Mouse (Mus musculus) neutrophil, adult 5-6 weeks (primary cell): ENCODE measurements around the gene Endou. TPM values are rescaled to one million over a fixed set of nuclear protein-coding genes. Genes with fewer than 3 reads are reported as not detected.
A peak's percentile ranks its signal among the peaks of the same experiment; 100 is the strongest.

Source experiments
- ATAC-seq: fragments of 151-379, 151-347 bp; 2 replicates; pipeline ENCODE4 v1.8.0; 2017; ENCODE audit warnings: mild to moderate bottlenecking, moderate TSS enrichment; ENCODE audit not compliant: insufficient number of reproducible peaks, poor library complexity, low FRiP score, severe bottlenecking; ENCODE audit errors: extremely low read depth
- total RNA-seq: library from RNA; stranded (forward); fragments of 200-1000 nt; gene quantifications from 2 replicates; pipeline ENCODE4 v1.2.3, GENCODE M21; 2017

Gene Endou
- total RNA-seq = 2.9 and 3.7 TPM in 2 replicates

GRCm38 (mm10) chr15:97731111-97731510 lies at the start of gene Endou:
Gene Endou, minus strand, starts transcription at chr15:97731339.
- no peak for ATAC-seq

DNA sequence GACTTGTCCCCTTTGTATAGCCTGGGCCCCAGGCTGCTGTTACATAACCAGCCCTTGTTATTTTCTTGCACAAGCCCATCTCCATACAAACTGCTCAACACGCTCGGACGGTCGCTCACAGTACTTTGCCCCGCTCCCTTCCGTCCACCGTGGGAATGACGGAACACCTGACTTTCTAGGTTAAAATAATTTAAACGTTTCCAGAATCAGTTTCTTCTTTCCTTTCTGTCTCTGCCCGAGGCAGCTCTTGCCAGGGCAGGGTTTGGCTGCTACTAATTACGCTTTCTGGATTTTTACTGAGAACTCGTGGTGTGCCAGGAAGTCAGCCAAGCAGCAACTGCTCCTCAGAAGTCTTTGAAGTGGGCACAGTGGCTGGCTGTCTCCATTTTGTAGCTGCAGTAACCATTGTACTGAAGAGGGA lies 49.5 kb upstream of the Endou start:
- no peak for ATAC-seq

DNA sequence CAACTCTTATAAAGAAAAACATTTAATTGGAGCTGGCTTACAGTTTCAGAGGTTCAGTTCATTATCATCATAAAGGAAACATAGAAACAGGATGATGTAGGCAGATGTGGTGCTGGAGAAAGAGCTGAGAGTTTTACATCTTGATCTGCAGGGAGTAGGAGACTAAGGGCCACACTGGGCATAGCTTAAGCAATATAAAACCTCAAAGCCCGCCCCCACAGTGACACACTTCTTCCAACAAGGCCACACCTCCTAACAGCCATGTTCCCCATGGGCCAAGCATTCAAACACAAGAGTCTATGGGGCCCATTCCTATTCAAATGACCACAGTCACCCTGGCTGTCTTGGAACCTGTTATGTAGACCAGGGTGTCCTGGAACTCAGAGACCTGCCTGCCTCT lies 48.4 kb upstream of the Endou start:
- no peak for ATAC-seq

GRCm38 (mm10) chr15:97778311-97779098 lies 47.4 kb upstream of the Endou start, which contains the start of gene Slc48a1:
Gene Slc48a1, plus strand, starts transcription at chr15:97778520.
- ATAC-seq = no peak

- ATAC-seq = no peak
Observed at GRCm38 (mm10) chr15:97776919-97777318, 45.8 kb upstream of the Endou start.

DNA sequence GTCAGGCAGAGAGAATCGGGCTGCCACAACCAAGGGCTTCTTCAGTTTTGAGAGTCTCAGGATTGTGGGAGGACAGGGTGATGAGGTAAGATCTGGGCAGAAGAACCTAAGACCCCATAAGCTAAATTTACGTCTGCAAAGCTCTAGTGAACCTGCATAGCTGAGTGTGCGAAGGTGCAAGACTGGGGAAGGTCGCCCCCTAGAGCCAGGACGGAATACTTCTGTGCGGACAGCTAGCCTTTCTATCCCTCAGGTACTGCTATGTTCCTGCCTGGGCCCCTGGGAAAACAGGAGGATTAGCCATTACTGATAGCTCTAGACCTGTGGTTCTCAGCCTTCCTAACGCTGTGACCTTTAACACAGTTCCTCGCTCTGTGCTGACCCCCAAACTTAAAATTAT lies 45.4 kb upstream of the Endou start:
- ATAC-seq = peak; percentile 70

DNA sequence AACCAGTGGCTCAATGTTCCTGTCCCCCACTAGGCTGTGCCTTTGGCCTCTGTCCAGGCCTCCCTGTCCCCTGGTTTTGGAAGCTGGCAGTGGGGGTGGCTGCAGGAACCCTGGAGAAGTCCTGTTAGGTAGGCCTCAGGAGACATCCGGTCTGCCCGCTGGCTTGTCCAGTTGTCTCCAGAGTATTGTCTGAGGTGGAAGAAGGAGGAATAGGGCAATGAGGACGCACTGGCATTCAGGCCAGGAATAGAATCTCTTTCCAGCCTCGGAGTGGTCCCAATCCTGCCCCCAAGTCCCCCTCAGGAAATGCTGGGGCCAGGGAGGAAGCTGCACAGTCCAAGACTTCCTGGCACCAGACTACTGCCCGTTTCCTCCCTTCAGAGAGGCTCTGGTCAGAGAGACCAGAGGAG lies 42.8 kb upstream of the Endou start:
- no peak for ATAC-seq

DNA sequence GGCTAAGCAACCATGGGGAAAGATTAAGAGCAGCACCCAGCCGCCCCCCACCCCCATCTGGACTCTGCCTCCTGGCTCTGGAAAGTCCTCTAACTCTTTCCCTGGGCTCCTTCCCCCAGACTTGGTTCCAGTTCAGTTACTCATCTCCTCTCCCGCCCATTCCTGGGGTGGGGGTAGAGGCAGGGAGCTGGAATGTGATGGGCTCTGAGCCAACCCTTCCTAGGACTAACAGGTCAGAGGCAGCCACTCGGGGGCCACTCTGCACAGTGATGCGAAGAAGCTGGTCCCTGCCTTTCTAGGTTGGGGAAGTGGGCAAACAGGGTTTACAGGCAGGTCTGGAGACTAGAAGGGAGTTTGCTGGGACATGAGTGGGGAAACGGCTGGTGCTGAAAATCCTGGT lies 42.0 kb upstream of the Endou start:
- ATAC-seq = no peak

GRCm38 (mm10) chr15:97770280-97770679 lies 39.1 kb upstream of the Endou start:
- no peak for ATAC-seq

DNA sequence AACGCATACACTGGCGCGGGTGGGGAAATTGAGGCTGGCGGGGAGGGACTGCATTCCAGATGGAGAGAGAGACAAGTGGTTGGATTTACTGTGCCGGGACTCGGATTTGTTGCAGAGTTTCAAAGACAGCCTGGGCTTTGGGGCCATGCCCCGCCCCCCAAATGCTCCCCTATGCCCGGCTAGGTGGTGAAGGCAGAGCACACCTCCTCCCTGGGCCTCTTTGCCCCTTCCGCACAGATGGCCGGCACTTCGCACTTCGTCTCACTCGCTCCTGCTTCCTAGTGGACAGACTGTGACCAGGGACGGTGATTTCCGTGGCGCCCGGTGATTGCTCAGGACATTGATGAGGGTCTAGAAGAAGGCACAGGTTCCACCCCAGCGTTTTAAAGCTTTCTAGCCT lies 37.1 kb upstream of the Endou start:
- 0 out of 2 replicates have a peak, but pooled peaks have one; percentile 13 for ATAC-seq

DNA sequence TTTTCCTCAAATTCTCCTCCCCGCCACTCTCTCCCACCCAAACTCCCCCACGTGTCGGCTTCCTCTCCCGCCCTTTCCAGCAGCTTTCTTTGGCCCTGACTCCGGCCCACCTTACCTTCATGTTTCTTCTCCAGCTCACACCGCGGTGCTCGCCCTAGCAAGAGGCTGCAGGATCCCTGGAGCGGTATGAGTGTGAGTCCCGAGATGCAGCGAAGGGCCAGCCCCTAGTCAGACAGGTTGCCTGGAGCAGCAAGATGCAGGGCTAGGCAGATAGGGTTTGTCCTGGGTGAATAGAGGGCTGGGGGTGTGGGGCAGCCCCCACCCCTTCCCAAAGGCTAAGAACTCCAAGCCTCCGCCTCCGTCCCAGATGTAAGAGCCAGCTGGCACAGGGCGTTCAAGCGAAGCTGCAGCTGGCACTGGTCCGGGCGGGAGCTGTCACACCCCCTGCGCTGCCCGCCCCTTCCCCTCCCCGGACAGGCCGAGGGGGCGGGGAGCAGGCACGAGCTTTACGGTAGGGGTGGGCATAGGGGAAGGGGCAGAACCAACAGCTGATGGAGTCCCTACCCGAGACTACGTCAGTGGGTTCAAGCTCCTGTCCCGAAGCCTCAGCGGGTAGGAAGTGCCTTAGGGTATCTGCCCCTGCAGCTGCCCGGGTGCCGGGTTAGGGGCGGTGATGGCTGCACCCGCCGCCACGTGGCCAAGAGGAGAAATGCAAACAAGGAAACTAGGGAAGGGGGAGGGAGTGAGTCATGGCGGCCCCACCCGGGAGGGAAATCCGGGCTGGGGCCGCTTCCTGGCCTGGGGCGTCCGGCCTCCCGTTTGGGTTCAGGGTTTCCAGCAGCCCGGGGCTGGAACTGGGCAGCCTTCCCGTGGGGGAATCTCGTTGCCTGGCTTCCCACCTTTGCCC lies 36.4 kb upstream of the Endou start, which contains the start of gene Rapgef3:
Rapgef3 (minus strand) TSS at position 693 of the 907 bp plus-strand sequence.
- peak; percentile 85 for ATAC-seq

DNA sequence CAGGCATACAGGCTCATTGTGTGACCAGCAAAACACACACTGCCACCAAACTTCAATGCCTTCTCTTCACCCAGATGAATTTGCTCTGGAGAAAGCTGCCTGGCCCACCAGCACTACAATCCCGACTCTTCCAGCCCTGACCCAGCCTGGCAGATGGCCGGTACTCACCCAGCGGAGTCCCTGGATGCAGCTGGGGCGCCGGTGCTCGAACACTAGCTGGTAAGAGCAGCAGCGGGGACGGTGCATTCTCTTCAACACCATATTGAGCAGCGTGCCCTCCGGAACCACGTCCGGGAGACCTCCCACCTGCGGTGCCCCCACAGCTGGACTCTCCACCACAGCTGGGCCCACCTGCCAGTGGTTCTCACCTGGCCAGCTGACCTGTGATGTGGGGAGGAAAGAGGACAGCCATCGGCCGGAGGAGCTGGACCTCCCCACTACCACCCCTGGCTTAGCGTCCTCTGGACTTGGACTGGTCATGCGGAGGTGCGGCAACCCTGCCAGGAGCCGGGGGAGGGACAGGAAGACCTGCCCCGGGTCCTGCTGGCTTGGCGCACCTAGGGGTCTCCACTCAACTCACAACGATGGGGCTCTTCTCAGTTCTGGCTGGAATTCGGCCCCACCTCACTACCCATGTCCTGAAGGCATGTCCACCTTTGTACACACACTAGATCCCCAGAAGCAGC lies 35.6 kb upstream of the Endou start:
- no peak for ATAC-seq

DNA sequence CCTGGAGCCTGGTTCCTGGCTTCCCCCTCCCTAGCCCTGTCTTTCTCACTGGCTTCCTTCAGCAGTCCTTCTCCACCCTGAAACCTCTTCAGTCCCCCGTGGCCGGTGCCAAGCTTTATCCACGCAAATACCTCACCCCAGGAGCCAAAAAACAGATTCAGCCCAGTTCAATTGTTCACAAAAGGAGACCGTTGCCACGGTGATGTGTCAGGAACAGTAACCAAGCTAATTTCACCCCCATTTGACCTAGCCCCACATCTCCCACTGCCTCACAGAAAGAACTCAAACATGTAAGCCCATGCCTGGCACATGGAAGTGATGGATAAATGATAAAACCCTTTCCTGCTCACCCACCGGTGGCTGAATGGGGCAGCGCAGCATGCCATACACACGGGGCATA lies 35.1 kb upstream of the Endou start:
- ATAC-seq = no peak

DNA sequence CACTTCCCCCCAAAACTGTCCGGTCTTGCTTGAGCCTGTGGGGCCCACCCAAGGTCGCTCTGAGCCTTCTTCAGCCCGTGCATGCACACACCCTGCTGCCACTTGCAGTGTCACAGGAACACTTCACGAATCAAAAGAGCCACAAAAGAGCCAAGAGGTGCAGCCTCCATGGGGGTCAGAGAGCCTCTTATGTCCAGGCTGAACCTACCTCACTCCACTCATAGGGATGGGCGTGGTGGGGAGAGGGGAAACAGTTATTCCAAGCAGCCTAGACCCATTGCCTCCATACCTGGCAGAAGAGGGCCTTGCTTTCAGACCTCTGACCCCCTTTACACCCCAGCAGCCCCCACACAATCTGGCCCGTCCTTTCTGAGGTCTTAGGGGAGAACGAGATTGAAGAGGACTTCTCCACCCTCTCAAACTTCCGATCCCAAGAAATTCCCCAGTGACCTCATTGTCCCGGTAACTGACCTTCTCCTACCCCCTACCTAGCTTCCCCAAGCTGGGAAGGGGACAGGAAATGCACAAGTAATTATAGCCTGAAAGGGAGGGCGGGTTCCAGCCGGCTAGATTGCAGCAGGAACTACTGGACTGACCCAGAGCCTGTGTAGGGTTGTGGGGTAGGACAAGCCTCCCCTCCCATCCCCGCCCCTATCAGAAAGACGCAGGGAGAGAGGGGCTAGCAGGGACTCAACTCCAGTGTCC lies 34.1 kb upstream of the Endou start:
- no peak for ATAC-seq

DNA sequence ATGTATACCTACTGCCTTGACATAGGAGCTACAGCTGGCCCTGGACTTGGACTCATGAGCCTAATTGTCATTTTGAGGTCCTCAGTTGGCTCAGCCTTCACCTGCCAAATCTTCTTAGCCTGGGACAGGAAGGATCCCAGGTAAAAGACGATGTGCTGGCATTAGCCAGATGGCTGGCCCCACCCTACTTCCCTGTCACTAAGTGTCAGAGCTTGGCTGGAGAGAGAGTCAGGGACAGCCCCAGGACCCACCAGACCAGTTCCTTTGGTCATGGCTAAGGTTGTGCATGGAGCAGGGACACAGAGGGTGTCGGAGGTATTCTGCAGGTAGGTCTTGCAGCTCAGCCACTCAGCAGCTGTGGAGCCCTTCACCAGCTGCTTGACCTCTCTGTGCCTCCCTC lies 33.4 kb upstream of the Endou start:
- ATAC-seq = no peak

DNA sequence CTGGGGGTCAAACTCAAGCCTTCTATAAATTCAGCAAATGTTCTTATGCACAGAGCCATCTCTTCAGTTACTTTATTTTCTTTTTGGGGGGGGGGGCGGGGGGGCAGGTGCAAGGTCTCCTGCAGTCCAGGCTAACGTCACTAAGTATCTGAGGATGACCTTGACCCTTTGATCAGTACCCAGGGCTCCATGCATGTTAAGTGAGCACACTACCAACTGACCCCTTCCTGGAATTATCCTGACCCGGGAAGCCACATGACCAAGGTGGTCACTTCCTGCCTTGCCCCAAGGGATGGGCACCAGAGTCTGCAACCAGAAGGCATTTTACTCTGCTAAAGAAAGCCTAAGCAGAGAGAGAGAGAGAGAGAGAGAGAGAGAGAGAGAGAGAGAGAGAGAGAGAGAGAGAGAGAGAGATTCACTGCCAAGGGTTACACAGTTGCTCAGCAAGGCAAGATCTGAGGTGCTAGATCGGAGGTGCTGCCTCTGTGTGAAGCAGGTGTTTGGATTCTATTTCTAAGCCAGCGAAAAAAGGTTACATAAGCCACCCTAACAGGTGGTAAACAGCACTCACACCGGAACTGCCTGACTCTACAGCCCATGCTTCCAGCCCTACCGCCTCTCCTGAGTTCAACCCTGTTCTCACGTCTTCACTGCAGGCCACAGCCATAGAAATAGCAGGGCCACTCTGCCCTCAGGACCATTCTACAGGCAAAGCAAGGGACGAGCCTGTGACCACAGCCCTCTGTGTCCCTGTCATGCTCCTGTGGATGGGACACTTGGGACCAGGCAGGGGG lies 32.3 kb upstream of the Endou start:
- ATAC-seq = no peak

DNA sequence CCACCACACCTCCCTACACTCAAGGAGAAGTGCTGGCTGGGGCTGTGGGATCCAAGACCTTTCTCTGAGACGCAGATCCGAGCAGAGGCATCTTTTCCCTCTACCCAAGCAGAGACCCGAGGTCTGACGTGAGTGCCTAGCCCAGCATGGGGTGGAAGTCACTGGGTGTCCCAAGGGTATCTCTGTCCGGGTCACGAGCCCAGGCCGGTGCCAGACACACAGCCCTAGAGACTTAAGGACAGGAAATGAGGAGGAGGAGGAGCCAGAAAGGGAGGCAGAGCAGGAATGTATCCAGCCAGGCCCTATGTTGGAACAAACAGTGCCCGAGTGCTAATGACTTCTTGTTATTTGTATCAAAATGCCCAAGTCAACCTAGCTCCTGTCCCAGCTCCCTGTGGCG lies 31.6 kb upstream of the Endou start:
- ATAC-seq = no peak

GRCm38 (mm10) chr15:97761438-97761837 lies 30.3 kb upstream of the Endou start:
- no peak for ATAC-seq
